Mouse (Mus musculus): ENCODE results near the gene Gm49325.

Gm49325 gene

DNA sequence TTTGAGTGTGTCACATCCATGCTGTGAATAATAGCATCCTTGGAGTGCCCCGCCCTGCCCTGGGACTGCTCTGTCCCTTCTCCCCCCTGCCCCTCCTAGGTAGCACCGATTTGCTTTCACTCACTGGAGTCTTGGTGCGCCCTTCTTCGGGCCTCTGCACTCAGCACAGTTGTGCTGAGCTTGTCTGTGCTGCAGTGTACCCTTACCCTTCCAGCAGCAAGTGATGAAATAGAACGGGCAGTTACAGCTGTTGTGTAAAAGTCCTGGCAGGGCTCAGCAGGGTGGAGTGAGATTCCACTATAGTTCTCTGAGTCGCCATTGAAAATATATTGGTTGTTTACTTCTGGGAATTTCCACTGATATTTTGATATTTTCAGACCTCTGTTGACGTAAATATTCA is 20.0 kb downstream of the Gm49325 start:
- no peak for DNase-seq (ENCODE audit: low spot score)

- no peak for DNase-seq (ENCODE audit: low spot score)
Observed at GRCm38 (mm10) chr10:77626591-77626990, 20.6 kb downstream of the Gm49325 start.

DNA sequence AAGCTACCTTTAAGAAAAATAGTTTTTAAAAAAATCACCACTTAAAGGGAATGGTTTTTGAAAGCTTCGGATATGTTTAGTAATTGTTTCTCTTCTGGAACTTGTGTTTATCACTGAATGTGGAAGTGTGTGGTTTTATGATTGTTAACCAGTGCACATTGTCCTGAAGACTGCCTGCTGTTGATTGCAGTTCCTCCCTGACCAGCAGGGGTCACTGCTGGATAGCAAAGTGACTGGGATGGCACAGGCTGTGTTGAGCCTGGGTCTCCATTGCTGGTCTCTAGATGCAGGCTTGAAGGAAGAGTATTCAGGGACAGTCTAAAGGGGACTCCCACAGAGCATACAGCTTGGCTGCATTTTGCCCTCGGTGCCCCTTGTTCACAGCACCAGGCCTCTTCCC is 21.5 kb downstream of the Gm49325 start:
- DNase-seq (ENCODE audit: low spot score): peak; percentile 82

DNA sequence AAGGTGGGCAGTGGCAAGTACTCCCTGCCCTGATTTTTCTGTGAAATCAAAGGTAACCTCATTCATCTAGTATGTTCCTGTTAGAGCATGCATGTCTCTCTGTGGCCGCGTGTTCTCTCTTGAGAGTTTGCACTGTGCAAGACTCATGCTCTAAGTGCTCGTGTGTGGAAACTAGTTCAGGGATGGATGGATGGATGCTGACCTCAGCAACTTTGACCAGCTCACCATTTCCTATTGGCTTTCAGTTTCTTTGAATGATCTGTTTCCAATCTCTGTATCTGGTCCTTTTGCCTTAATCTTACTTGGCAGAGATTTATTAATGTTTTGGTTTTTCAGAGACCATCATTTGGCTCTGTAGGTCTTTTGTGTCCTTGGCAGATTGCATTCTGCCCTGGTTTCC is 23.2 kb downstream of the Gm49325 start:
- DNase-seq (ENCODE audit: low spot score): no peak

GRCm38 (mm10) chr10:77629970-77630369 is 24.0 kb downstream of the Gm49325 start:
- DNase-seq (ENCODE audit: low spot score): no peak

DNA sequence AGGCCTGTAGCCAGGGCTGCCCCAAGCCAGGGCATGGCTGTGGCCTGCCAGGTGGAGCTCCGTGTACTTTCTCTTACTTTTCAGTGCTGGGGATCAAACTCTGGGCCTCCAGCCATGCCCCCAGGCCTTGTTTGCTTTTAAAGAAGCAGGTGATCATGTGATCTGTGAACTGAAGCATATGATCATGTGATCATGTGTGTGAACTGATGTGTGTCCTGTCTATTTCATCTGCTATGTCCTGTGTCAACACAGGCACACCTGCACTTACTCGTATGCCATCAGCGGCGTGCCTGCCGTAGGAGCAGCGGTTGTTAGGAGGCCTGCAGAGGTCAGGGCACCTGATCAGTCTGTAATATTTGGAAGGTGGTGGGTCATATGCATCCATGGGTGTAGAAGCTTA is 28.0 kb downstream of the Gm49325 start:
- DNase-seq (ENCODE audit: low spot score): peak; percentile 35

DNA sequence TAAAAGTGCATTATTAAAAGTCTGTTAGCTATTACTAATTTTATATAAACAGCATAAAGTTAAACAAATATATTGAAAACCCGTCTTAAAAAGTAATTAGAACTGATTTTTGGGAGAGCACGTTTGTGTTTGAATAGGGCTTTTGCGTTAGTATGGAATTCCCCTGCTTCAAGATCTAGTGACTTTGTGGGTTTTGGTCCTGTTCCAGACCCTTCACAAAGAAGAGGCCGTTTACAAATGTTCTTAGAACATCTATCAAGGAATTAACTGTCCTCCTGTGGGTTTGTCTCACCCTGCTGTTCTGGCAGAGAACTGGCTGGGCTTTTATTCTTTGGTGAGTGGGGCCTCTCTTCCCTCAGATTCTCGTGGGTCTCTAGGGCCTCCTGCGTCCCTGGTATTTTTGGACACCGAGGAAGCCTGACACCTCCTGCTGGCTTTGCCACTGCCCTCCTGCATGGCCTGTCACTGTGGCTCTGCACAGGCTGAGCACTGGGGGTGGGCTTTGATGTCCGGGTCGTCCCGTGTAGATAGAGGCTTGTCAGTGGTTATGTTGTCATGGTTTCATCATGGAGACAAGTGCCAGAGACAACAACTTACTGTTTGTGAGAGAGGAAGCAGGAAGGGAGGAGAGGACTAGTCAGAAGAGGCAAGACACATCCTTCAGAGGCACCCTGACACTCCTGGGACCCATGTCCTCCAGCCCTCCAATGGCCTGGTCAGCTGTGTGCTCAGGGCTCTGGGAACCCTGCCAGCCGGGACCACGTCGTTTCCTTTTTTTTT is 28.6 kb downstream of the Gm49325 start:
- no peak for DNase-seq (ENCODE audit: low spot score)

DNA sequence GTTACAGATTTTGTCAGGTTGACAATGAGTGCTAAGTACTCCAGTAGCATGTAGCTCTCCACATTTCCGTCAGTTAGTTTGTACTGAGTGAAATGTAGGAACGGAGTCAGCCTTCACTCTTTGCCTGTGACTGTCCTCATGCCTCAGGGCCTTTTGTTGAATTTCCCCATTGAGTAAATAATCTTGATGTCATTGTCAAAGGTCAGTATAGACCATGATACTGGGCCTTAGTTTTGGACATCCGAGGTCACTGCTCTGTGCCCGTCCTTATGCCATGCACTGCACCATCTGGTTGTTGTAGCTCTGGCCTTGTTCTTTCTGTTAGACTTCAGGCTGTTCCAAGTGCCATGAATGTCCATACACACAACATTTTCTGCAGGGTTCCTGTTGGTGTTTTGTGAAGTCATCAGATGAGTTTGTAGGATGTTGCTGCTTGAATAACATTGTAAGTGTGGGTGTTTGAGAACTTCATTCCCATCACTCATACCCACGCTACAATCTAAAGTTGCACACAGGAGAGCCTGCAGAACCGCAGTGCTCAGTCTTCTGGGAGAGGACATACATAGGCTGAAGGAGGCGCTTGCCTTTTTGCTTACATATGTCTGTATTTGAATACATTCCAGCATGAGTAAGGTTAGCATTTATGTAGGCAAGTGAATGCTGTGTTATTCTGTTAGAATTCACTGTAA is 30.4 kb downstream of the Gm49325 start:
- no peak for DNase-seq (ENCODE audit: low spot score)

DNA sequence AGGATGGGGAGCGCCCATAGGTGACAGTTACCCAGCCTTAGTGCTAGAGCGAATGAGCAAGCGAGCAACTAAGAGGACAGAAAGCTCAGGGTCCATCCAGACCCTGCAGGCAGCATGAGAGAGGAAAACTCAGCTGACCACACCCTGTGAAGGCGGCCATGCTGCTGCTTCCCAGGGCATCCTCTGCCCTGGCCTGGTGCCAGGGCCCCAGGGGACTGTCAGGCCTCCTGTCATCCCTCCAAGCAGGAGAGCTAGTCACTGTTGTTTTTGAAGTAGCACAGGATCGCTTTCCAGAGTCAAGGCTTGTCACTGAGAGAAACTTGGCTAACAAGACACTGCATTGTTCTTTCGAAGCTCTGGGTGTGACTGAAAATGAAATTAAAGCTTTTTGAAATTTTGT is 33.0 kb downstream of the Gm49325 start:
- no peak for DNase-seq (ENCODE audit: low spot score)

DNA sequence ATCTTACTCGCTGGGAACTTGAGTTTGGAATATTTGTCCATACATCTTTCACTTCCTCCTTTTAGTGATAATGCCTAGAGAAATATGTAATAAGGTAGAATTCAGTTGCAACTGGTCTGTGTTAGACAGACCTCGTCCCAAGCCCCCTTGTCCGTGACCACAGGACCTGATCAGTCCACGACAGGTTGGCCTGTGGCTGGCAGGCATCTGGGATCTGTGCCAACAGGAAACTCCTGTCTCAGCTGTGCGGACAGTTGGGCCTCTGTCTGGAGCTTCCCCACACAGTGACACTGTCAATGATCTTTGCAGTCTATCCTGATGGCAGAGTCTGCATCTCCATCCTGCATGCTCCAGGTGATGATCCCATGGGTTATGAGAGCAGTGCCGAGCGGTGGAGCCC is 37.2 kb downstream of the Gm49325 start:
- DNase-seq (ENCODE audit: low spot score): no peak

DNA sequence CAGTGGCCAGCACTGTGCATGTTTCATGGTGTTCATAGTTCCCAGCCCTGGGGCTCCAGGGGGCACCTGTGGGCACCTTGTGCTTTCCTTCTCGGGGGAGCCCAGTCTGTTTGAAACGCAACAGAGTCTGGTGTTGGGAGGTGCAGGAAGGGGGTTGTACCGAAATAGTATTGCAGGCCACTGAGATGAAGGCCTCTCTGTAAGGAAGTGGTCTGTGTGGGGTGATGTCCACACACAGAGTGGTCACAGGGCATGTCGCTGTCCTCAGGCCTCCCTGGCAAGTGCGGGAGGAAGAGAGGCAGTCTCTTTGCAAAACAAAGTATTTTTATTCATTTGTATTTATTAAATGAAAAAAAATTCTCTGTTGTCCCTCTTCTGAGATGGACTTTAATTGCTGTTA is 39.6 kb downstream of the Gm49325 start:
- no peak for DNase-seq (ENCODE audit: low spot score)

DNA sequence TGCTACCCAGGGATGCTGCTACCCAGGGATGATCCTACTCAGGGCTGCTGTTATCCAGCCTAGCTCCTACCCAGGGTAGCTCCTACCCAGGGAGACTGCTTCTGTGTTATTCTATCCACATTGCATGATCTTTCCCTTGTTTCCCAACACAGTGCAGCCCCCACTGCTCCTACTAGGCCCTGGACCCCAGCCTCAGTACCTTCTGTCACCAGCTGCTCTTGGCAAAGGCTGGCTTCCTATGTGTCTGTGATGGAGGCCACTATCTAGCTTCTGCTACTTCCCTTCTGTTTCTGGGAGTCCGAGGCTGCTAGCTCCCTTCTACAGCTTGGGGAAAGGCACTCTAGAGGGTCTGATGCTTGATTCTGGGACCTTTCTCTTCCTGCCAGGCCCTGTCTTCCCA is 41.5 kb downstream of the Gm49325 start:
- DNase-seq (ENCODE audit: low spot score): no peak

GRCm38 (mm10) chr10:77647901-77648300 is 41.9 kb downstream of the Gm49325 start:
- no peak for DNase-seq (ENCODE audit: low spot score)

GRCm38 (mm10) chr10:77652046-77652445 is 46.0 kb downstream of the Gm49325 start:
- DNase-seq (ENCODE audit: low spot score): no peak

- DNase-seq (ENCODE audit: low spot score): peak; percentile 36
Observed at GRCm38 (mm10) chr10:77658286-77658994, 52.4 kb downstream of the Gm49325 start.

DNA sequence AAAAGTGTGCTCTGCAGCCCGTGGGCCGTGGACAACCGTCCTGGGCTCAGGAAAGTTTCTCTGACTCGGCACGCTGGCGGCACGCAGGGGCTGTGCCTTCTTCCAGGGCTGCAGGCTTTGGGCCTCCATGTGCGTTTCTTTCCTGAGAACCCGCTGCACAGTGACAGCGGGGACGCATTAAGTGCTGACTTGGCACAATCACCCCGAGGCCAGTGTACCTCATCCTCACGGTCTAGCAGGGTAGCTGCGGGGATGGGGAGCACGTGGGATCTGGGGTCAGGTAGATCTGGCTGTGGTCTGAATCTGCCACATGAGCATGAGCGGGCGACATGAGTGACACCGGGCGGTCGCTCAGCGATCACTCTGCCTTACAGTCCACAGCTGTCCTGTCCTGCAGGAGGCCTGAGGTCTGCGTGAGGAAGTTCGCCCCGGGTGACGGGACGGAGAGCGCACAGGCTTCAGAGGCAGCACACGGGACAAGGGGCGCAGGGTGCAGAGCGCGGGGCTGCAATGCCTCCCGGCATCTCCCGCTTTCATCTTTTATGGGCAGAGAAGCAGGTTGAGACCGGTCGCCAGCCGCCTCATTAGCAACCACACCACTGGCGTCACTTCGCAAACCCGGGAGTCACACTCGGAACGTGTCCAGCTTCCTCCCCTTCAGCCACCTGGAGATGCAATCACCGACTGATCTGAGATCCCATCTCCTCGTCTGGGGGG is 58.1 kb downstream of the Gm49325 start:
- no peak for DNase-seq (ENCODE audit: low spot score)

DNA sequence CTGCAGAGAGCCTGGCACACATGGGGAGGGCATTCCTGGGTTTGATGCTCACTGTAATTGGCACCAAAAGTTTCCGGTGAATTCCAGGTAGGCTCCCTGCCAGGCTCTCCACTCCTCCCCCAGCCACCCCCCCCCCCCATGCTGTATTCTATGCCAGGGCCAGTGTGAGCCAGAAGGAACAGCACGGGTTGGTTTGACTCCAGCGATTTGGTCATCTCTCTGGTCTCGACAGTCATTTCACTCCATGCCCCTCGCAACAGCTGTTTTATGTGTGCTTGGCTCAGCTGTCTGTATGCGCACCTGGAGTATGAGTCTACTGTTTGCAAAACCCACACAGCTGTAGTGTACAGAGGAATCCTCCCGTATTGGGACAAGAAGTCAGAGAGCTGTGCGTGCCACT is 60.3 kb downstream of the Gm49325 start:
- no peak for DNase-seq (ENCODE audit: low spot score)

DNA sequence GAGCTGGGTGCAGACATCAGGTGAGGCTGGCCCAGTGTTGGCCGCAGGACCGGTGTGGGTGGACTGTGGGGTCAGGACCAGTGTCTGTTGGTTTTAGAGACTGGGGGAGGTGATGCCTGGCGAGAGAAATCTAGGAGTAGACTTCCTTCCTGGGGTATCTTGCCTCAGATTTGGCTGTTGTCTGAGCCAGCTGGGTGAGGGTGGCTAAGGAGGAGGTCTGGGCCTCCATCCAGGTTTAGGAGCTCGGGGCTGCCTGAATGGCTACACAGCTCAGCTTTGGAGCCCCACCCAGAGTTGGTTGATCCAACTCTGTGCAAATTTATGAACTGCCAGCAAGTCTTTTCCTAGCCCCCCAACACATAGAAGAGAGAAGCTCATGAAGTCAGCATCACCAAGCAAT is 61.4 kb downstream of the Gm49325 start:
- DNase-seq (ENCODE audit: low spot score): no peak

- DNase-seq (ENCODE audit: low spot score): no peak
Observed at GRCm38 (mm10) chr10:77670710-77671109, 64.7 kb downstream of the Gm49325 start.

GRCm38 (mm10) chr10:77671519-77671918 is 65.5 kb downstream of the Gm49325 start:
- DNase-seq (ENCODE audit: low spot score): no peak

DNA sequence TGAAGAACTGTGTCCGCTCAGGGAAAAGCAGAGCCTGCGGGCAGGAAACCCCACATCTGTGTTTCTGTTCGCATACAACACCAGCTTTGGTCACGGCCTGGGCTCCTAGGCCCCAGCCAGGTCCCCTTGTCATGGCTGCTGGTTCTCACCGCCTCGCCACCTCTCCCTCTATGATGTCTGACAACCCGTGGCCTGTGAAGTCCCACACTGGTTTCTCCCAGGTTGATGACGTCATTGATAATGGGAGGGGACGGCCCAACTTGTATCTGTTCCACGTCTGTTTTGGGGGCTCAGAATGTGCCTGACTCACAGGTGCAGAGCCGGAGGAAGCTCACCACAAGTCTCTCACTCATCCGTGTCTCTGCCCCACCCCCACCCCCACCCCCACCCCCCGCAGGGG is 67.8 kb downstream of the Gm49325 start:
- no peak for DNase-seq (ENCODE audit: low spot score)

DNA sequence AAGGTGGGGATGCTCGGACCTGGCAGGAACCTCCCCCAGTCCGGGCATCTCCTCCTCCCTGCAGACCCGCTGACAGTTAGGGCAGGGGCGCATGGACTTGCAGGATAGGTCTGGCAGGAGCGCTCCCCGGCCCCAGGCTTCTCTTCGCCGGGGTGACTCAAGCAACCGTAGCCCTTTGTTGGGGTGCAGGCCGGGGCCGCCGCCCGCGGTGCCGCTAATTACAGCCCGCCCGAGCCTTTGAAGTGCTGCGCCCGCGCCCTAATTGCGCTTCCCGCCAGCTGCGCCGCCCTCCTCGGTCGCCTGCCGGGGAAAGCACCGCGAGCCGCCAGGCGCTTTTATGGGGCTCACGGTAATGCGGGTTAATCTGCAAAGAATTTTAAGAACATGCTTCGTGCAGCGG is 71.6 kb downstream of the Gm49325 start:
- no peak for DNase-seq (ENCODE audit: low spot score)
